Mouse (Mus musculus) kidney, adult 2 months (tissue): ENCODE measurements around the gene Ublcp1.

Experiments
- CTCF ChIP-seq: fragments of 200-500 bp; conservative IDR thresholded peaks from 2 replicates; pipeline ENCODE4 v1.5.1; 2011; ENCODE audit warnings: low read depth, mild to moderate bottlenecking, control low read depth, low read length, moderate library complexity, mixed read lengths; ENCODE audit not compliant: insufficient read depth, insufficient read length
- POLR2A ChIP-seq: fragments of 200-500 bp; IDR thresholded peaks from one replicate; pipeline ENCODE4 v1.6.1; 2011; ENCODE audit warnings: low read depth, low read length, control low read depth

DNA sequence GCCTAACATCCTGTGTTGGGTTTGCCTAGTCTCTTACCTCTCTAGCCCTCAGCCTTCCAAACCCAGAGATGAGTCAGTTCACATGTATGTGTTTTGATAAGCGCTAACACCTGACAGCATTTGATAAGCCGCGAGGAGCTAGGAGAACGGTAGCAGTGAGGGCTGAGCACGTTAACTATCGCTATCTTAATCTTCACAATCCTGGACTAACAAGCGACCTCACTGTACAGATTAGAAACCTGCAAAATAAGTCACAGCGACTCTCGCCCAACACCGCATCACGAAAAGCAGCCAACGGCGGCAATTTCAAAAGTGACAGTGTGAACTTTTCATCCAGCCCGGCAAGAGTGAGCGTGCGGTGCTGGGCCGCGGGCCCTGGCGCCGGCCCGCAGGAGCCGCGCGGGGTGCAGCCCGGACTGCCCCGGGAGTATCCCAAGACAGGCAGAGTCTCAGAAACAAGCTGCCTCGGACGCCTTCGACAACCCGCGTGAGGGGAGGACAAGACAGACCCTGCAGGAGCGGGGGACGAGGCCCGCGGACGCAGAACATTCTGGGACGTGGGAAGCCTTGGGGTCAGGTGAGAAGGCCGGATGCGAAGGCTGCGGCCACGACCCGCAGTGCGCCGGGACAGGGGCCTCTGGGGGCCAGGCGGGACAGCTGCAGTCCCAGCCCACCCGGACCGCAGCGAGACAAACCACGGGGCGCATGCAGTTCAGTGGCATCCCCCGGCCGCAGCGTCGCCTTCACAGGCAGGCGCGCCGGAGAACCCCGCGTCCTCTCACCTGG, 459 bp downstream of the Ublcp1 start:
- TF ChIP-seq CTCF (no peak), POLR2A (no peak)
